Mouse (Mus musculus) spleen, adult 12 weeks (tissue): Measurements from ENCODE around the gene Vmn2r7.
"Not testable (repeated sequence)": the region's sequence is repeated elsewhere in the genome, so short reads cannot be mapped to it uniquely, and the experiment has no call there.

ENCODE experiments used
- DNase-seq: peaks from one replicate; pipeline ENCODE4 v3.0.0; 2022; ENCODE audit warnings: low spot score

Vmn2r7 gene

GRCm38 (mm10) chr3:64844665-64845064, at the start of gene Vmn2r7:
Gene Vmn2r7 (minus strand): TSS chr3:64844765.
- not testable (repeated sequence) for DNase-seq

DNA sequence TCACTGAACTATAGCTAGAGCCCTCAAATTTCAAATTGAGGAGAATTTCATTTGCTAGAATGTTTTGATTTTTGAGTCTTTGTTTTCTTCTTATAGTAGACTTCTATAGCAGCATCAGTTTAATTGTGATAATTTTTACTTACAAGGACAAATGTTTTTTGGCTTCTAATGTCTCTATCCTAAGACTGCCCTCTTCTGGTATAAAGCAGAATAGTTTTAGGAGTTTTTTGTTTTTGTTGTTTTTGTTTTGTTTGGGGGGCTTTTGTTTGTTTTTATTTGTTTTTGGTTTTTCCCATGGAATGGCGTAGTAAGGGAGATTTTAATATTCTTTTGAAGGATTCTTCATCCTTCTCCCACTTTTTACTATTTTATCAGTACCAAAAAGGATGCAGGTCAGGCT, 45.2 kb upstream of the Vmn2r7 start:
- DNase-seq, result no peak

GRCm38 (mm10) chr3:64878199-64878977, 33.8 kb upstream of the Vmn2r7 start:
- no peak for DNase-seq

DNA sequence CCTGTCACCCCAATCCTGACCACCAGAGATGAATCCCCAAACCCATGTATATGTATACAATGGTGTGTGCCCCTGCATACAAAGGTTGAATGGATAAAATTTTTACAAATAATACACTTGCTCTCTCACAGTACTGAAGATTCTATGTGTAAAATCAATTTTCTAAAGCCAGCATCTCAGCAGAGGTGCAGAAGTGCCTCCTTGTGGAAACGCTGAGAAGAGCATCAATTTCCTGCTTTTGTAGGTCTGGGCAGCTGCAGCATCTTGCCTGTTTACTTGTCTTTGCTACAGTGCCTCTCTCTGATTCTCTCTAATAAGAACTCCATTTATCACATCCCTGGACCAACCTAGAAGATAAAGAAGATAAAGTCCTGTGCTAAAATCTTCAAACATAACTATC, 32.1 kb upstream of the Vmn2r7 start:
- DNase-seq, result no peak

GRCm38 (mm10) chr3:64842881-64843280, 1.7 kb downstream of the Vmn2r7 start:
- no peak for DNase-seq

DNA sequence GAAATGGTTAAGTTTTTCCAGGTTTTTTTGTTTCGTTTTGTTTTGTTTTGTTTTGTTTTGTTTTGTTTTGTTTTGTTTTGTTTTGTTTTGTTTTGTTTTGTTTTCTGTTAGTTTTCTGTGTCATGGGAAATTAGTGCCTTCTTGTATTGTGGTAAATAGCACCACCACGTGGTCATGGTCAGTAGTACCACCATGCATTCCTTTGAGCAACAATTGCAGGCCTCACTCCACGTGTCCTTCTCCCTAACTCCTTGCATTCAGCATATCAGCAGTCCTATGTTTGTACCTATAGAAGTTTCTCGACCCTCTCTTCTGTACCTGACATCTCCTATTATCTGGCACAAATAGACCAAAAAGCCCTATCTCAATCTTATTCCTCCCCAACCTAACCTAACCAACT, 2.3 kb downstream of the Vmn2r7 start:
- no peak for DNase-seq

GRCm38 (mm10) chr3:64831134-64831533, 13.4 kb downstream of the Vmn2r7 start:
- no peak for DNase-seq

DNA sequence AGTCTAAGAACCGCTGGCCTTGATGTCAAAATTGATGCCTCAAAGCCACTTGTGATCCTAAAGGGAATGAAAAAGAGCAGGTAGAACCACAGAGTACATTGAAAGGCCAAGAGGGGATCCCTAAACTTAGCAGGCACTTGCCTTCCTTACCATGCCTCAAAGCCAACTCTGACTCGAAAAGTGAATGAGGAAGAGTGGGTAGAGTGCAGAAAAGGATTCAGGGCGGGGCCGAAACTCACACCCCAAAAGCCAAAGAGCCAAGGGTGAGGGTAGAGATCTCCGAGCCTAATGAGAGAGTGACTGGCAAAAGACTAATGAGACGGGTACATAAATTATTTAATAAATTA, 53.3 kb downstream of the Vmn2r7 start:
- no peak for DNase-seq

- no peak for DNase-seq
Measured at GRCm38 (mm10) chr3:64790509-64791244, 53.9 kb downstream of the Vmn2r7 start.

DNA sequence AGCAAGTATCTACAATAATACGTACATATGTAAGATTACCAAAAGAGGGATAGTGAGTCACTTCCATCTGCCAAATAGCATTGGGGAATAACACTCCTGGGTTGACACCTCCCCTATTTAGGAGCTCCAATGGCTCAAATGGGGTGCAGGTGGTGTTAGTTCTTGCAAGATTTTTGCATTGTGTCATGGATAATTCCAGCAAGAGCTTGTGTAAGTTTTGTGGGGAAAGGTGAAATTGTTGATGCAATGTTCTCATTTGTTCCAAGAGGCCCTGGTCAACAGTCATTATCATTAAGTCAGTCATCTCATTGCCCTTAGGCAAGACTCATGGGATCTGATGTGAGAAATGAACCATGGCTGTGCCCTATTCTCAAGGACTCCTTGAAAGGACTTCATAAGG, 61.7 kb downstream of the Vmn2r7 start:
- DNase-seq, result no peak

DNA sequence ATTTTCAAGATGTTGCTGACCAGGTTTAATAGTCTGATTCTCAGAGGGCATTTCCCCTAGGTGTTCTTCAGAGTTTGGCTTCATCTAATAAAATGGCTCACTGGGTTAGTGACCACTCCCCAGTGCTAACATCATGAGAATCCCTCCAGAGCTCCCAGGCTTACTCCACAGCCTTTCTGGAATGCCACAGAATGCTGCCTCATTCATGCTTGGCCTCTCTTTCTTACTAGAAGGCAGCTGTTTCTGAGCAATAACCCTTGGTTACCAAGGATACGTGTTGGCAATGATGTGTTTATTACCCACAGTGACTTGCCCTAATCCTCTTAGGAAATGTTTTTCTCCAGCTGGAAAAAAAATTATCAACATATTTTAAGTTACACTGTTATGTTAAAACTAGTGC, 72.4 kb downstream of the Vmn2r7 start:
- no peak for DNase-seq

GRCm38 (mm10) chr3:64756145-64756544, 88.4 kb downstream of the Vmn2r7 start:
- DNase-seq, result no peak

DNA sequence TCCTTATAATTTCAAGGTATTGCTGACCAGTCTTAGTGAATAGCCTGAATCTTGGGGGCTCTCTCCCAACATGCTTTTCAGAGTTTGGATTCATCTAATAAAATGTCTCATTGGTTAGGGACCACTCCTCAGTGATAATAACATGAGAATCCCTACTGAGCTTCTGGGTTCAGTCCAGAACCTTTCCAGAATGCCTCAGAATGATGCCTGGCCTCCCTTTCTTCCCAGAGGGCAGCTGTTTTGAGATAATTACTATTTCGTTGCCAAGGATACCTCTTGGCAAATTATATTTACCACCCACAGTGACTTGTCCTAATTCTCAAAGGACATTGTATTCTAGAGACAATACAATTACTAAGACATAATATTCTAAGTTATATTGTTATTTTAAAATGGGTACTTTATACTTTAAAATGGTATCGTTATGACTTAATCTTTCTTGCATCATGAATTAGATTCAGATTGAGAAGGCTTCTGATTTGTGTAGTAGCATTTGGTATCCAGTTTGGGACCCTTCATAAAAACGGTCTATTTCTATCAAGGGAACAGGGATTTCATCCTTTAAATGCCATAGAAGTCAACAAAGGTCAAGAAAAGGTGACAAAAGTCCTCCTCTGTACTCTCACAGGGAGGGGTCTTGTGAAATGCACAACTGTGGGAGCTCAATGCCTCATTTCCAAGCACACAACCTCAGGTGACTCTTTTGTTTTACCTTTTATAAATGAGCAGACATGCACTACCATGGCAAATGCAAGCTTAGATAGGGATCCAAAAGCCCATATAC, 117.2 kb downstream of the Vmn2r7 start:
- not testable (repeated sequence) for DNase-seq

DNA sequence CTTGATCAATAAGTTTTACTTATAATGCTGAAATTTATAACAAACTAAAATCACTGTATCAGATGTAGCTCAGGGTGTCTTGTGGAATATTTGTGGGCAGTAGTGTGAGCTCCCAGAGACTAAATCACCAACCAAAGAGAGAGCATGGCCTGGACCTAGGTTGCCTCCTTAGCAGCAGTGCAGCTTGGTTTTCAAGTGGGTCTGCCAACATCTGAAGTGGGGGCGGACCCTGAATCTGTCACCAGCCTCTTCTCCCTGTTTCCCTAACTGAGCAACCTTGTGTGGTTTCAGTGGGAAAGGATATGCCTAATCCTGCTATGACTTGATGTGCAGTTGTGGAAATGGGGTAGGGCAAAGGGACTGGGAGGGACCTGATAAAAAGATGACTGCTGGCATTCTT, 118.8 kb downstream of the Vmn2r7 start:
- not testable (repeated sequence) for DNase-seq

DNA sequence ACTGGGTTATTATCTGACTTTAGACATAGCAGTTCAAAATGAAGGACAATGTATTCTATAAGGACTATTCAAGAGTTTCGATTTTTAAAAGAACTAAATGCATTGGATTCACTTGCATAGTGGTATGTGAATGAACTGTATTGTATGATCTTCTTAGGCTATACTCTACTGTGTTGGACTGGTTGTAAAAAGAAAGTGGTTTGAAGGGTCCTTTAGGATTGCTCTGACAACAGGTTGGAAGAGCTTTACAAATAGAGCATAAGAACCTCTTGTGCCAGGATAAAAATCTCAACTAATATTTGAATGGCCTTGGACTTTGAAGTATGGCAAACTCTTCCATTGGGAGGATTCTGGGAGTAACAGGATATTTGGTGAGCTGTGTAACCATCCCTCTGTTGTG, 168.5 kb downstream of the Vmn2r7 start:
- DNase-seq, result not testable (repeated sequence)
